Mouse (Mus musculus): ENCODE data around the gene Lcp1.

Gene Lcp1

DNA sequence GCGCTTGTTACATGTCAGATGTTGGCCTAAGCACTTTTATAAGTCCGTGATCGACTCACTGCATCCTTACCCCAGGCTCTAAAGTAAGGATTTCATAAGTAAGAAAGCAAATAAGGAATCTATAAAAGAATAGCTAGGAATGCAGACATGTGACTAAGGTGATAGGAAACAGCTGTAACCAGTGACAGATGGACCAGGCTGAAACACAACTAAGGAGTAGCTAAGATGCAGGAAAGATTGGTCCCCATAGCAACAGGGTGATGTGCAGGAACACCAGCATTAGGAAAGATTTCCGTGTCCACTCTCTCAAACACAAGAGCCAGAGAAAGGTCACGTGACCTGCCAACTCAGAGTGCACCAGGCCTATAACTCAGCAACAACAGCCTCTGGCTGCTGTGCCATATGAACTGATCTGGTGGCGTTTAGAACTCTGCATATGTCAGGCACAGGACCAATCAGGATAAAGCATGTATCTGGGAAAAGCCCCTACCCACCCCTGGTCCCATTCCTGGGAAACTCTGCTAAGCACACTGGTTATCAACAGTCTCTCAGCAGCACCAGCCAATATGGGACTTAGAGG, 77.8 kb downstream of the Lcp1 start:
- DNase-seq, result peak; percentile 29

DNA sequence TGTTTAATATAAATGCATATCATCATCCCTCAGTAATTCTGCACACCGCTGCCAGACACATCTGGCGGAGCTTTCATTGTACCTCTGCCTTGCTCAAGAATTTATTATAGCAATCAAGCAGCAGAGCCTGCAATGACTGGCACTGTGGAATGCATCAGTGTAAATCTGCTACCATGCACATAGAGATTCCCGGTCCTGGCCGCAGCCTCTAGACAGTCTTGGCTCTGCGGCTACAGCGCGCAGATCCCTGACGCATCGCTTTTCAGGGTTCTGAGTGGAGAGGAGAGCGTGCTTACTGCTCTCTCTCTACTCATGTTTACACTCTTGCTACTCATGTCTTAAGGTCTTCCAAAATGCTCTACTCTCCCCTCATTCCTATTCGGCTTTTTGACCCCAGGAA, 82.9 kb downstream of the Lcp1 start:
- no peak for DNase-seq

DNA sequence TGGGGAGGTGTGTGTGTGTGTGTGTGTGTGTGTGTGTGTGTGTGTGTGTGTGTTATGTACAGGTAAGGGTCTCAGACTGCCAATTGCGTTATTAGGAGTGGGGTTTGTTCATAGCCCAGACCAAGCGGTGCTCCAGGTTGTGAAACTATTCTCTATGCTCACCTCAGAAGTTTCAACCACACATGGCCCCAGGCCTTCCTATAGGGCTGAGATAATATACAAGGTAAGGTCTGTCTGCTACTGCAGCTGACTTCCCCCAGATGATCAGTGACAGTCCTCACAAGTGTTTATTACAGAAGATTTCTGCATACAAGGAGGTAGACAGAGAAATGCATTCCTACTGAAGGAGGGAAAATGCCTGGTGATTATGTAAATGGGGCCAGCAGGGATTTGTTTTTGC, 87.9 kb downstream of the Lcp1 start:
- DNase-seq, result no peak

DNA sequence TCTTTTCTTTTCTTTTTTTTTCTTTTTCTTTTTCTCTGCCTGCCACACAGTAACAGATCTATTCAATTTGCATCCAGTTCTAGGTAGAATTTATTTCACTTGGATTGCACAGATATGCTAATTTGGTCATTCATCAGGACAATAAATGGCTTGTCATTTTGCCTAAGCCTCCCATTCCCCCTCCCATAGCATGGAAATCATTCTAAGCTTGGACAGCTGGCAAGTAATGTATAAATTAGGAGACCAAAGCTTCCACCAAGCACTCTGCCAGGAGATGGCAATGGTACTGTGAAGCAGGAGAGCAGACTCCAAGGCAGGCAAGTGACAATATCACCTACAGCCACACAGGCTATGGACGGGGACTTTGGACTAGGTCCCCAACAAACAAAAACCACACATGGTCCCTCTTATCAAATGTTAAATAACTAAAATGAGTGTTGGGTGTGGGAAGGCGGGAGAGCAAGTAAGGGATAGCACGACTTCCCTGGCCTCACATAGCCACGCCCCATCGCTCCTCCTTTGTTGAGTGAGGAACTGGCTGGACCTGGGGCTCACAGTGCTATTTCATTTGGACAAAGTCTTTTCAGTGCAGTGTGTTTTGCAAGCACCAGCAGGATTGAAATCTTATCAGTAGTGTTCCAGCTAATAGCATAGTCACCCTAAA, 88.5 kb downstream of the Lcp1 start:
- peak; percentile 34 for DNase-seq

DNA sequence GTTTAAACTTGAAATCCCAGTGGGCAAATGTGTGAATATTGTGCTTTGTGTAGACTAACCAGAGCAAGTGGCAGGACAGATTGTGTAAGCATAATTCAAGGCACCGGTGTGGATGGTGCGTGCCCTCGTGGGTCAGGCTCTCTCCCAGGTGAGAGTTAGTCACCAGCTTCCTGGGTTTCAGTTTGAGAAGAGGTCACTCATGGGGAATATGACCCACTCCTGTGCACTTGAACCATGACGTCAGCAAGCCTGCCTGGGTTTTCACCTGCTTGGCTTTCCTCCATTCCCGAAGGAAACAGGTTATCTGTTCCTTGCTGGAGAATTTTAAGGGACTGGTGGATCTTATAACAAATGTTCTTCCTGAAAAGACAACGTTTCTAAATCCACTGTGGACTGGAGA, 91.5 kb downstream of the Lcp1 start:
- no peak for DNase-seq

DNA sequence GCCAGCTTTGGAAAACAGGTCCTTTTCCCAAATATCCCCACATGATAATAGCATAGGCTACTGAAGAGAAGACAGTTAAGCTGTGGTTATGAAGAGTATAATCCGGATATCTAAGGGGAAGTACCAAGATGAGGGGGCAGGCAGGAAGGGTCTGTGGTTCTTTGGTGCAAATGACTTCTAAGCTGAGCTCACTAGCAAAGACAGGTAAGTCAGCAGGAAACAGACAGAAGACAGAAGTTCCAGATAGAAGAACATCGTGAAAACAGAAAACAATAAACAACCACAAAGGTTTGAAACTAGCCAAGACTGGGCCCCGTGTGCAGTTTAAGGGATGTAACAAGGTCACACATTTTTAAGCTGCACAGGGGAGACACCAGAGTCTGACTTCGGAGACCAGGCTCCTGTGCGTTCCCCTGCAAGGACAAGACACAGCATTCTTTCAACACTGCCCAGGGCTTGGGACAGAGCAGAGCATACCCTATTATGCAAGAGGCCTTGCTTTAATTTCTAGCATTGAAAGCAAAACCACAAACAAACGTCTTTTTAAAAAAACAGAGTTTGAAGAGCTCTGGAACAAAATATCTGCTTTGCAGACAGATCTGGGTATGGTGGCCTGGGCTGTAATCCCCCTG, 96.7 kb downstream of the Lcp1 start:
- no peak for DNase-seq

DNA sequence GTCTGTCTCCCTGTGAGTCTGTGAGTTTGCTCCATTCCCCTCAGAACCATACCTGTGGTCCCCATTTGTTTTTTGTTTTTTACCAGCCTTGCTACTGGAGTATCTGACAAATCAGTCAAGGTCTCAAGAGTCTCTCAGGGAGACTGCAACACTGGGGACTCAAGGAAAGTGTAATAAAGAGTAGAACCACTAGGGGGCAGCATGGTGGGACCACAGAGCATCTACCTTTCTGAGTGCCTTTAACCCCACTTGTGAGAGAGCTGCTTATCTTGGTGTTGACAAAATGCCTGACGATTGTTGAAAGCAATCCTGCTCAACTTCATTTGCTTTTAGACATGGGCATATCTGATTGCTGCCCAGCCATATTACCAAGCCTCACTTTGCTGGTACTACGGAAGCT, 98.9 kb downstream of the Lcp1 start:
- DNase-seq, result peak; percentile 57

DNA sequence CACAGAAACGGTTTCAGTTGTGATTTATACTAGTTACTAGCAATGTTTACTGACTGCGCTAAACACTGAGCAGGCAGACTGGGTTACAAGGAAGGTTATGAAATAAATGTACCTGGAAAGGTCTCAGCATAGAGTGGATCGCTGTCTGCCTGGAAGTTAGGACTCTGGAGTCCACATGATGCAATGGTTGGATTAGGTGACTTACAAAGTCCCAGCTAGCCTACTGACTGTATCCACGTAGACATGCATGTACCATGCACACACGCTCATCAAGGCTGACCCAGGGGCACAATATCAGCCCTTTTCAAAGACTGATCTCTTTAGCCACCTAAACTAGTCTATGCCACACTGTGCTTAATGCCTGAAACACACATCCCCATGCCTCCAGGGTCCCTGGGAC, 102.2 kb downstream of the Lcp1 start:
- DNase-seq, result no peak

DNA sequence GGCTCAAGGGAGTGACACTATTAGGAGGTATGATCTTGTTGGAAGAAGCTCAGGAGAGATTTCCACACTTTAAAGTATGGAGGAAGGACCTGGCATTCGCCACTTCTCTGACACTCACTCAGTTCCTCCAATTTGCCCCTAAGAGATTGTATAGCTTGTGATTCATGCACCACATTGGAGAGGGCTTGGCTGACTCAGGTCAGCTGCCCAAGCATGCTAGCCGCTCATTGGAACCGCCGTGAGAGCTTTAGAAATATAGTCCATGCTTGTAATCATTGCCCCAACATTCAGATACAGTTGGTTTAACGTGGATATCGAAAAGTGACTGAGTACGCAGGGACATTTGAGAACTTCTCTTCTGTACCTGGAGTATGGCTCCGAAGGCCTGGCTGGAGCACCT, 104.7 kb downstream of the Lcp1 start:
- no peak for DNase-seq

DNA sequence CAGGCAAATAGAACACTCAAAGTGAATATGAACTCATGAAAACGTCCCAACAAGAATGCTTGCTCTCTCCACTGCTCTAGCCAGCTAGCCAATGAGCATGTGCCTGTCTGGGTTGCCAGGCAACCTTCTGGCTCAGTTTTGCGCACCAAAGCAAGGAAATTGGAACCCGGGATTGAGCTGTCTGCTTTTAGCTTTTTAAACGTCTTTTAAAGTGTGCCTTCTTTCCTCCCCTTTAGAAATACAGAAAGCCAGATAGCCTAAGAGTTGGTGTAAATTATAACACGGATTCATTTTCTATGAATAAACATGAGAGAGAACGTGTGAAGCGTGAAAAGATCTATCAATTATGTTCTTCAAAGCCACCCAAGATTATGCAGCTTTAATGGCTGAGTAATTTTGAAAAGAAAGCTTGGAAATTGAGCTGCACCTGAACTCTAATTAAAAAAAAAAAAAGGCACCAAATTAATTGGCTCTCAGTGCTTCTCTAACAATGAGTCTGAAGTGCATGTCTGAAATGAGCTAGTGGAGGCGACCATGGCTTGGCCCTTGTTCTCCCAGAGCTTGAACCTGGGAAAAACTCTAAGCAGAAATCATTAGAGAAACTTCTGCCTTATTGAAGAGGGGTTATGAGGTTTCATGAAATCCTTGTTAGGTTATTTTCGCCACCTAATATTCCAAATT, 105.2 kb downstream of the Lcp1 start:
- DNase-seq, result peak; percentile 69

DNA sequence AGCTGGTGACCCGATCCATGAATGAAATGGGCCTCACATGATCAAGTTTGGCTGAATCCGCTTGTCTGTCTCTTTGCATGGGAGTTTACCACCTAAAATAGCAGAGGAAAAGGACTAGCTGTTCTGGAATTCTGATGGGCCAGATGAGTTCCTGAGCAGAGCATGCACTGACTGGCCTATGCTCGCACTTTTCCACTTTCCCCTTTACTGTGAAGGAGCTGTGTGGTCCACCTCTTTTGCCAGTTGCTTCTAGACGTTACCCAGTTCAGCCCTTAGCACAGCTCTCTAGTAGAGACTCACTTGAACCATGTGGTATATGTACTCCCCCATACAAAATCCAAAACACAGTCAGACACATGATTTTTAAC, 105.7 kb downstream of the Lcp1 start:
- DNase-seq, result peak; percentile 4

DNA sequence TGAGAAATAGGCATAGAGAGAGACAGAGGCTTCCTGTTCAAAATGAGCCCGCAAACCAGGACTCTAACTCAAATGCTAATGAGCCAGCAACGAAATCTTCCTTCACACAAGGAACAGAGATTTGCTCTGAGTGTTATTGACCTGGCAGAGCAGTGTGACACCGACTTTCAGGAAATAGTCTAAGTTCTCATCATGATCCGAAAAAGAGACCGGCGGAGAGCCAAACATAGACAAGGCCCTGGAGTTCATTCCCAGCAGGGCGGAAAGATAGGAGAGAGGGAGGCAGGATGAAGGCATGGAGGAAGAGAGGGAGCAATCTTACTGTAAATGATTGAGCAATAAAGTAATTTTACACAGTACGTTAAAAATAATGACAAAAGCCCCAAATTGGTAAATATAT, 106.2 kb downstream of the Lcp1 start:
- no peak for DNase-seq

DNA sequence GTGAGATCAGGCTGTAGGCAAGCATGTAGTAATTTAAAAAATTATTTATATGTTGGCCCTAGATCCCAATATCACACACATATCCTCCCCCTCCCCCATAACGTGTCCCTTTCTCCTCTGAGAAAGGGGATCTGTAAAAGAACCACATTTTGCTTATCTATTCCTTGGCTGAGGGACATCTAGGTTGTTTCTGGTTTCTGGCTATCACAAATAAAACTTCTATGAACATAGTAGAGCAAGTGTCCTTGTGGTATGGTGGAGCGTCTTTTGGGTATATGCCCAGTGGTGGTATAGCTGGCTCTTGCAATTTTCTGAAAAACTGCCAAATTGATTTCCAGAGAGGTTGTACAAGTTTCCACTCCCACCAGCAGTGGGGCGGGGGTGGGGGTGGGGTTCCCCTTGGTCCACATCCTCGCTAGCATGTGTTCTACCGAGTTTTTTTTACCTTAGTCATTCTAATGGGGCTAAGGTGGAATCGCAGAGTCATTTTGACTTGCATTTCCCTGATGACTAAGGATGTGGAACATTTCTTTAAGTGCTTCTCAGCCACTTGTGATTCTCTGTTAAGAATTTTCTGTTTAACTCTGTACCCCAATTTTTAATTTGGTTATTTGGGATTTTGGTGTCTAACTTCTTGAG, 107.3 kb downstream of the Lcp1 start:
- no peak for DNase-seq

DNA sequence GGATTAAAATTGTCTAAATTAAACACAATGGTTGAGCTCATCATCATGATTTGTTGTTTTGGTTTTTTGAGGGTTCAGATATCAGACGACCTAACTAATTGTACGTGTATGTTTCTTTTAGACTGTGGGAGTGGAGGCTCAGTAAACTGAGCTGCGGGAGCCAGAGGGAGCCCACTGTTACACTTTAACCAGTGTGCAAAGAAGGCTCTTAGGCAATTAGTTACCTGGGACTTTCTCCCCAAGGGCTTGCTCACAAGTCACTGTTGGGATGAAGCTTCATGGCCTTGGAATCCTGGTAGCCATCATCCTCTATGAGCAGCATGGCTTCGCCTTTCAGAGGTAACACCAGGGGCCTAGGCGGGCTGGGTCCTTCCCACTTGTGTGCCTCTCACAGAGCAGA, 111.2 kb downstream of the Lcp1 start, which contains the start of gene Cpb2:
TSS of gene Cpb2 (plus strand) at position 201 of the 400 bp plus-strand sequence.
- DNase-seq, result no peak

DNA sequence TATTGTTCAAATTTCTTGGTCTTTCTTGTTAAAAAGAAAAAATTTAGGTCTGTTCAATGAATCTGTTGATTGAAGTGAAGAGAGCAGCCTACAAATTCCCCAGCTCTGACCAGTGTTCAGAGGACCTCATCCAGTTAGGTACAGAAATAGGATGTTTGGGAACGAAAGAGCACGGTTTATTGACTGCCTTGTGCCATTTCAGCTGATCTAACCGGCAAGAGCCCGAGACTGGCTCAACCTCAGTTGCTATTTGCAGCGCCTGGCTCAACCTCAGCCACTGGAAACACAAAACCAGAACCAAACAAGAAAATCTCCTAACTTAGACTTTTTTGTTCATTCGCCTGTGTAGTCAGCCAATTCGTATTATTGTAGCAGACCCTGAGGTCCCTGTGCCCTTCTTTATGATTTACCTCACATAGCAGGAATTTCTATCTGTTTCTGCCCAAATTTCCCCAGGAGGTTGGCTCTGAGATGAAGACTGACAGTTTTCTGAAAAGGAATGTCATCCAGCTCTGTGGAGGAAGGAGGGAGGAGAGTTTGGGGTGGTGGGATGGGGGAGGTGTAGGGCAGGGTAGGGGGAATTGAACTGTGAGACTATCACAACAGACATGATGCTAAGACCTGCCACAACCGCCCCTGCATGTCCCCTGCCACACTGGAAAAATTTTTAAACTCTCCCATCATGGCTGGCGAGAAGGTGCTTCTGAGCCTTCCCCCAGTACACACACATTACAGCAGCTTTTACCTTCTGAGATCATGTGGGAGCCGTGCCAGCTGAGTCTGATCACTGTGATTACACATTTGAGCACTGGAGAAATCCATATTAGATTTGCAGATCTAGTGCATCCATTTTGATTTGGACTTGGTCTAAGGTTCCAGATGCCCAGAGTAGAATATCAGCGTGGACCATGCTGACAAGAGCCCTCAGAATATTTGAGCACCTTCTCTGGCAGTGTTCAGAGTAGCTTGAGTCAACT, 115.4 kb downstream of the Lcp1 start:
- DNase-seq, result no peak

DNA sequence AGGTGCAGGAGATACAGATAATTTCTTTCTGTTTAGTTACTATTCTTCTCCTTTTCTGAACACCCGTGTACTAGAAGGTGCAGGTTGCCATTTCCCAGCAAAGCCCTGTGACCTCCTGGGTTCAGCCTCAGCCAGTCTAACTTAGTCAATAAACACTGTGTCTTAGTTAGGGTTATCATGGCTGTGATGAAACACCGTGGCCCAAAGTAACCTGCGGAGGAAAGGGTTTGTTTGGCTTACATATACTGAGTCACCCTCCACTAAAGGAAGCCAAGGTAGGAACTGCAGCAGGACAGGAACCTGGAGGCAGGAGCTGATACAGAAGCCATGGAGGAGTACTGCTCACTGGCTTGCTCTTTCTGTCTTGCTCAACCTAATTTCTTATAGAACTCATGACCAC, 119.5 kb downstream of the Lcp1 start:
- no peak for DNase-seq

DNA sequence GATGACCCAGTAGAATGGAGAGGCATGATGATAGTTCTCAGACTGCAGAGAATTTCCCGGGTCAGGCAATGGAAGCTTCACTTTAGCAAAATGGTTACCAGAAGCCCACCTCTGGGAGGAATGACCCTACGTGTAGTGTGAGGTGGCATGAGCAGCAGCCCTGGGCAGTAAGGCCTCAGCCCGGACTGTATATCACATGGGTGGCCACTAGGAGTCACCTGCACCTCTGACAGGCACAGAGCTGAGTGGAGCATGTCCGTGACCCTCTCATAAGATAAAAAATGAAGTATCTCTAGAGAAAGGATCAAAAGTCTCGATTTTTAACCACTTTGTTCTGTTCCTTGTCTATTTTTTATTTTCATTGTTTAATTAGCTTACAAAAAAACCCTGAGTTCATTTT, 125.6 kb downstream of the Lcp1 start:
- peak; percentile 30 for DNase-seq

DNA sequence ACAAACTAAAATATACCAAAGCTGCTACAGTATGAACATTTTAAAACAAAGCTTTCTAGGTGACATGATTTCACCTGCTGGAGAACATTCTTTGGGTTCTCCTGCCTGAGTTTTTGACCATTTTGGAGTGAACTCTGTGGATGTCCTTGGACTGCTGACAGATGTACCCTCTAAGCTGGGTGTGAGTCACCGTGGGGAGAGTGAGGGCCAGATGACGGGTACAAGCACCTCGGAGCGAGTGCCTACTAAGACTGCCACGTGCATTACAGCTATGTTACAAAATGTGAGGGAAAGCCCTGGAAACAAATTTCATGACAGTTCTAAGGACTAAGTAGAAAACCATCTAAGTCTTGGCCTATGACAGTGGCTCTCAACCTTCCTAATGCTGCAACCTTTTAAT, 138.6 kb downstream of the Lcp1 start:
- DNase-seq, result no peak

DNA sequence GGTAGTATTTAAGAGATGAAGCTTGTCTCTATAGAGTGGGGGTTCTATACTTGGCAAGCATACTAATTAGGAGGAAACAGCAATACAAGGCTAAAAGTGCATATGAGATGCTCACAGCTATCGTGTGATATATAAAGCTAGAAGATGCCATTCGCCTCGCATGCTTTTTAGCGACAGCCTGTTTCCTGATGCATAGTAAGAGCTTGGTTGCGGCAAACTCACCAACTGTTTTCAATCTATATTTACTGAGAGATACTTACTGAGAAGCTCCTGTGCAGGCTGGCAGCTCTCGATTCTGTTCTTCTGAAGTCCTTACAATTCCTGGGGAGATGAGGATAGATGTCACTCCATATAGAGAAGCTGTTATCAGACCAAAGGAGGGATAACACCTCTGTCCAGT, 148.8 kb downstream of the Lcp1 start:
- DNase-seq, result no peak

DNA sequence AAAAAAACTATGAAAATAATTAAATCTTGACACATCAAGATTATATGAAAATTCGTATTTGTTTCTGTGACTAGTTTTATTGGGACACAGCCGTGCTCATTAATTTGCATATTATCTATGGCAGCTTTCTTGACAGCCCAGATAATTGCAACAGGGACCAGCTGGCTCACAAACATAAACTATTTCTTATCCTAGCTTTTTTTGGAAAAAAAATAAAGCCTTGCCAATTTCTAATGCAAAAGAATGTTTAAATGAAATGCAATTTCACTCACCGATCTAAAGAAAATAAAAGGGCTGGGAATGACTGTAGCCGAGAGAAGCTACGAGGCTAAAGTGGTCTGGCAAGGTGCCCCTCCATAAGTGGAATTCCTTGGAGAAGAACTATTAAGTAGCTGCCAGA, 149.5 kb downstream of the Lcp1 start:
- no peak for DNase-seq

Measured in embryo, embryonic 11 days (tissue).